ENCODE assay signal across 14 mouse cellular contexts in the genomic region with DNA sequence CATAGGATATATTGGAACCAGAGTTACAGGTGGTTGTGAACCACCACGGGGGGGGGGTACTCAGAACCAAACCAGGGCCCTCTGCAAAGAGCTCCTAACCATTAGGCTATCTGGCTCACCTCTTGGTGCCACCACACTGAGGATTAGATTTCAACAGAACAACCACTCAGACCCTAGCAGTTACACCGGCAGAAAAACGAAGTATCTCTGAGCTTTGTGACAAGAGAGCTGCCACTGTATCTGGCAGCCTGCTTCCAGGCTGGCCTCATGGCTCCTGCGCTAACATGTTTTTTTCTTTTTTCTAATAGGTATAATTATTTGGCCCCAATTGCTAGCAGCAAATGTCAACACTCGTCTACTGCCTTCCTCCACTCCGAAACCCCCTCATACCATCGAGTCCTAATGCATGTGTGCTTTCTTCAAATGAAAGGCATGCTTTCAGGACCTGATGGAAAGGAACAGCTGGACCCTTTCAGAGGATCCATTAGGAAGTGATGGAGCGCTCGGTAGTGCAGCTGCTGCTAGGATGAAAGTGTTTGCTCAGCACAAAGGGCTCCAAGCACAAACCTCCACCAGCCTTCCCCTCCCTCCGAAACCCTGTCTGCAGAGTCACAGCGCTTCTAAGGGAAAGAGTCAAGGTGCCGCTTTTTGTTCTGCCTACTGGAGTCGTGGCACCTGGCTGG. TPM values are rescaled to one million over a fixed set of nuclear protein-coding genes. Genes with fewer than 3 reads are reported as not detected.
DNase-seq lines count a peak whose midpoint lies in the region; ATAC-seq lines count a peak whose summit lies in the region.
"Had no signal": no experiment of that assay in that cellular context is flagged by ENCODE, and none has a peak within 500 bp of the region (broad histone marks: within the 10 kb centered on the region; RNA-seq: fewer than 3 reads in every experiment).

No protein-coding gene starts in this region.

- H3K9ac ChIP-seq in lung, embryonic 15.5 days: no peak overlapping the region
- H3K9ac ChIP-seq in forebrain, embryonic 16.5 days (replicated peaks; ENCODE audit: low read depth, low read length): no peak overlapping the region
- H3K9ac ChIP-seq in limb, embryonic 13.5 days: no peak overlapping the region

- H3K4me3 ChIP-seq in lung, embryonic 15.5 days: no peak overlapping the region
- H3K4me3 ChIP-seq in forebrain, embryonic 16.5 days (replicated peaks; ENCODE audit: low read length): no peak overlapping the region
- H3K4me3 ChIP-seq in limb, embryonic 13.5 days: no peak overlapping the region

- ATAC-seq in lung, embryonic 15.5 days (ENCODE audit: borderline replicate concordance, extremely low read depth, low FRiP score, low TSS enrichment): peak; percentile 48; the same call in 1 of the 2 replicates
- peak; percentile 96 for ATAC-seq in forebrain, embryonic 16.5 days
- peak; percentile 86 for ATAC-seq in limb, embryonic 13.5 days (ENCODE audit: low FRiP score, low read depth)

- 0 out of 2 replicates have a peak, but pooled peaks cover 9% of the 10 kb centered on the region for H3K4me1 ChIP-seq in lung, embryonic 15.5 days
- no peaks in the 10 kb centered on the region for H3K4me1 ChIP-seq in forebrain, embryonic 16.5 days (replicated peaks; ENCODE audit: control insufficient read depth, insufficient read depth, low read length)
- H3K4me1 ChIP-seq in limb, embryonic 13.5 days: no peaks in the 10 kb centered on the region

- no peaks in the 10 kb centered on the region for H3K27me3 ChIP-seq in lung, embryonic 15.5 days
- H3K27me3 ChIP-seq in forebrain, embryonic 16.5 days (replicated peaks; ENCODE audit: control insufficient read depth, insufficient read depth, low read length): no peaks in the 10 kb centered on the region
- H3K27me3 ChIP-seq in limb, embryonic 13.5 days: no peaks in the 10 kb centered on the region

- DNase-seq in lung, adult 18-20 months: no peak
- DNase-seq in retina, embryonic 14.5 days (ENCODE audit: low spot score): peak; percentile 58
- DNase-seq in cerebellum, postnatal 4 days (ENCODE audit: low spot score in 2 of 2): no peak
- no peak for DNase-seq in left cerebral cortex, adult 8-10 months (ENCODE audit: low spot score in 2 of 2)
- no peak for DNase-seq in ovary, adult 18-20 months (ENCODE audit: low spot score)
- DNase-seq: cerebellum, adult 18-20 months; heart, postnatal 36 days; layer of hippocampus, postnatal 36 days; right cerebral cortex, adult 18-20 months; thymus, postnatal 14 days had no signal

- H3K4me2 ChIP-seq in lung, embryonic 15.5 days: no peak overlapping the region
- no peak overlapping the region for H3K4me2 ChIP-seq in forebrain, embryonic 16.5 days (ENCODE audit: low read length)
- no peak overlapping the region for H3K4me2 ChIP-seq in limb, embryonic 13.5 days (replicated peaks)

- 40% methylated on average over 13 of the region's 13 CpGs for WGBS in lung, embryonic 15.5 days
- WGBS in forebrain, embryonic 16.5 days: 56% methylated on average over 13 of the region's 13 CpGs
- WGBS in limb, embryonic 13.5 days: 71% methylated on average over 13 of the region's 13 CpGs

- no peaks in the 10 kb centered on the region for H3K9me3 ChIP-seq in lung, embryonic 15.5 days
- H3K9me3 ChIP-seq in forebrain, embryonic 16.5 days (ENCODE audit: control insufficient read depth, low read length): no peaks in the 10 kb centered on the region
- 0 out of 2 replicates have a peak, but pooled peaks cover 4% of the 10 kb centered on the region for H3K9me3 ChIP-seq in limb, embryonic 13.5 days

- no peaks in the 10 kb centered on the region for H3K36me3 ChIP-seq in lung, embryonic 15.5 days
- no peaks in the 10 kb centered on the region for H3K36me3 ChIP-seq in forebrain, embryonic 16.5 days (ENCODE audit: control insufficient read depth, insufficient read depth)
- H3K36me3 ChIP-seq in limb, embryonic 13.5 days: no peaks in the 10 kb centered on the region

- no peak overlapping the region for H3K27ac ChIP-seq in lung, embryonic 15.5 days
- H3K27ac ChIP-seq in forebrain, embryonic 16.5 days (ENCODE audit: low read length): peak overlapping the region; percentile 3; the same call in 1 of the 2 replicates
- H3K27ac ChIP-seq in limb, embryonic 13.5 days: peak overlapping the region; percentile 58
- H3K27ac ChIP-seq: macrophage had no signal

RNA-seq across cellular contexts. Expression of gene Selenof, which starts 53.0 kb away (rescaled TPM):
- polyA plus RNA-seq in lung, embryonic 15.5 days (2015; fragmentation: Nextera tagmentation; extraction: Ambion mirVana): 713 and 738 TPM in 2 replicates
- polyA plus RNA-seq in forebrain, embryonic 16.5 days (2015; fragmentation: Nextera tagmentation; extraction: Ambion mirVana): 538 and 568 TPM in 2 replicates
- 655 and 661 TPM in 2 replicates for polyA plus RNA-seq in limb, embryonic 13.5 days (2015; fragmentation: Nextera tagmentation; extraction: Ambion mirVana)
- 100 to 1,000 TPM; 210 to 244 (median 232) TPM for total RNA-seq in left cerebral cortex, adult 8-10 months (2022)

RNA-seq across cellular contexts. Expression of gene Hs2st1, which starts 53.1 kb away (rescaled TPM):
- polyA plus RNA-seq in lung, embryonic 15.5 days (2015; fragmentation: Nextera tagmentation; extraction: Ambion mirVana): 10.8 and 11.7 TPM in 2 replicates
- 16.3 and 17.7 TPM in 2 replicates for polyA plus RNA-seq in forebrain, embryonic 16.5 days (2015; fragmentation: Nextera tagmentation; extraction: Ambion mirVana)
- 13.8 and 16.0 TPM in 2 replicates for polyA plus RNA-seq in limb, embryonic 13.5 days (2015; fragmentation: Nextera tagmentation; extraction: Ambion mirVana)
- total RNA-seq in left cerebral cortex, adult 8-10 months (2022): 10 to 100 TPM; 42.0 to 51.7 (median 48.7) TPM
